8 mouse cellular contexts compared by ENCODE assay signal in genomic region chr11:90355270-90355681, GRCm38 (mm10). TPM values are rescaled to one million over a fixed set of nuclear protein-coding genes. Genes with fewer than 3 reads are reported as not detected.
DNase-seq lines count a peak whose midpoint lies in the region; ATAC-seq lines count a peak whose summit lies in the region.

No protein-coding gene starts in this region.

- no peak overlapping the region for H3K27ac ChIP-seq in forebrain, embryonic 16.5 days (ENCODE audit: low read length)
- no peak overlapping the region for H3K27ac ChIP-seq in forebrain, embryonic 15.5 days (replicated peaks)

- DNase-seq in adrenal gland, adult 8-10 months, result peak; percentile 92
- peak; percentile 91 for DNase-seq in gastrocnemius, adult 18-20 months (ENCODE audit: low spot score)
- peak; percentile 96 to 98 for DNase-seq in kidney, adult 8-10 months
- DNase-seq in lung, postnatal 36 days, result peak; percentile 87
- no peak for DNase-seq in layer of hippocampus, adult 8-10 months (ENCODE audit: low spot score in 2 of 2)

- ATAC-seq in forebrain, embryonic 16.5 days, result 0 out of 2 replicates have a peak, but pooled peaks have one; percentile 15
- ATAC-seq in forebrain, embryonic 15.5 days (replicated peaks), result no peak
- no peak for ATAC-seq in megakaryocyte, adult 5-6 weeks (ENCODE audit: poor library complexity, severe bottlenecking)

- H3K9ac ChIP-seq in forebrain, embryonic 16.5 days (replicated peaks; ENCODE audit: low read depth, low read length), result no peak overlapping the region
- H3K9ac ChIP-seq in forebrain, embryonic 15.5 days (replicated peaks), result no peak overlapping the region

- 50% methylated on average over 7 of the region's 7 CpGs for WGBS in forebrain, embryonic 16.5 days
- WGBS in forebrain, embryonic 15.5 days, result 58% methylated on average over 7 of the region's 7 CpGs

- H3K4me2 ChIP-seq in forebrain, embryonic 16.5 days (ENCODE audit: low read length), result no peak overlapping the region
- no peak overlapping the region for H3K4me2 ChIP-seq in forebrain, embryonic 15.5 days (replicated peaks)

- H3K9me3 ChIP-seq in forebrain, embryonic 16.5 days (ENCODE audit: control insufficient read depth, low read length), result no peaks in the 10 kb centered on the region
- no peaks in the 10 kb centered on the region for H3K9me3 ChIP-seq in forebrain, embryonic 15.5 days

- H3K4me3 ChIP-seq in forebrain, embryonic 16.5 days (replicated peaks; ENCODE audit: low read length), result no peak overlapping the region
- H3K4me3 ChIP-seq in forebrain, embryonic 15.5 days, result no peak overlapping the region

- peaks cover 8% of the 10 kb centered on the region for H3K4me1 ChIP-seq in forebrain, embryonic 16.5 days (replicated peaks; ENCODE audit: control insufficient read depth, insufficient read depth, low read length)
- peaks cover 20% of the 10 kb centered on the region for H3K4me1 ChIP-seq in forebrain, embryonic 15.5 days

- no peaks in the 10 kb centered on the region for H3K36me3 ChIP-seq in forebrain, embryonic 16.5 days (ENCODE audit: control insufficient read depth, insufficient read depth)
- H3K36me3 ChIP-seq in forebrain, embryonic 15.5 days, result no peaks in the 10 kb centered on the region

- H3K27me3 ChIP-seq in forebrain, embryonic 16.5 days (replicated peaks; ENCODE audit: control insufficient read depth, insufficient read depth, low read length), result no peaks in the 10 kb centered on the region
- H3K27me3 ChIP-seq in forebrain, embryonic 15.5 days, result no peaks in the 10 kb centered on the region

RNA-seq across cellular contexts. Expression of gene Hlf, which starts 35.4 kb away (rescaled TPM):
- polyA plus RNA-seq in forebrain, embryonic 16.5 days (2015; fragmentation: Nextera tagmentation; extraction: Ambion mirVana), result 5.7 and 5.9 TPM in 2 replicates
- 4.2 TPM in 2 replicates for polyA plus RNA-seq in forebrain, embryonic 15.5 days (2015; fragmentation: Nextera tagmentation; extraction: Ambion mirVana)
- total RNA-seq in adrenal gland, adult 8-10 months (2022), result 10 to 100 TPM; 15.5 to 22.7 (median 18.1) TPM
- 1 to 10 TPM; 6.6 to 8.0 TPM for total RNA-seq in gastrocnemius, adult 18-20 months (2021)
- 100 to 1,000 TPM in 2 of 4 experiments, 10 to 100 TPM in 2; 87.7 to 108 (median 98.0) TPM for total RNA-seq in layer of hippocampus, adult 8-10 months (2022)
- total RNA-seq in megakaryocyte, adult 5-6 weeks (2015), result 0.22 and 0.73 TPM in 2 replicates
- 0.07 and 0.37 TPM in 2 replicates for total RNA-seq in megakaryocyte, adult 5-6 weeks (2017)

Comparison
In these comparisons a context has a peak if more than half of its experiments do, and no peak if none do; other contexts are left out.
1. DNase-seq: peak in adrenal gland, adult 8-10 months (single experiment), gastrocnemius, adult 18-20 months (single experiment), kidney, adult 8-10 months (2 of 2) and lung, postnatal 36 days (single experiment); none in layer of hippocampus, adult 8-10 months (0 of 2).
2. RNA of gene Hlf, which starts 35.4 kb away (total RNA-seq): 87.7 to 108 TPM in layer of hippocampus, adult 8-10 months, 15.5 to 22.7 TPM in adrenal gland, adult 8-10 months and 6.6 to 8.0 TPM in gastrocnemius, adult 18-20 months; 0.07 to 0.73 TPM in megakaryocyte, adult 5-6 weeks; every median in the first group is over 4 times any median in the second.